Mouse (Mus musculus) retina, embryonic 14.5 days (tissue): ENCODE data around the gene Ssxb3.
"Not testable (repeated sequence)": the region's sequence is repeated elsewhere in the genome, so short reads cannot be mapped to it uniquely, and the experiment has no call there.

Experiments
- DNase-seq: peaks from one replicate; pipeline ENCODE4 v3.0.0-alpha.2; 2015; ENCODE audit warnings: low spot score

Ssxb3 gene

GRCm38 (mm10) chrX:8591716-8592115, at the start of gene Ssxb3:
Ssxb3 (minus strand) TSS chrX:8591816.
- not testable (repeated sequence) for DNase-seq

DNA sequence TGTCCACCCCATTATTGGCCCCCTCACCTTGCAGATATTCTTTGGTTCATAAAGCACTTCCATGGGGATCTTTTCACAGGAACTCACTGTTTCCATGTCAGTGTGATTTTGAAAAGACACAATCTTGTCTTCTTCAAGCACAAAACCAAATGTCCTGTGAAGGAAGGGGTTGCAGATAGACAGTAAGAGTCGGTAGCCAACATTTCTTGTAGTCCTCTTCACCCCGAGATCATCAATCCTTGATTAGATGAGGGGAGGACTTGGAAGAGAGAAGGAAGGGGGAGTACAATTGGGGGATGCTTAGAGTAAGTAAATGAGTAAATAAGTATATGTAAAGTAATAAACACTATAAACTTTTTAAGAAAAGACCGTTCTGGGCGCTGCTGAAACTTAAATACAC, 43.5 kb downstream of the Ssxb3 start, which contains the start of gene Ssxb6:
TSS of gene Ssxb6 (minus strand) at position 101 of the 400 bp plus-strand sequence.
- DNase-seq: not testable (repeated sequence)
